Mouse (Mus musculus) gastrocnemius, postnatal 10 days (tissue): ENCODE measurements around the gene Map2k1. TPM values are rescaled to one million over a fixed set of nuclear protein-coding genes. Genes with fewer than 3 reads are reported as not detected.
"Not testable (repeated sequence)": the region's sequence is repeated elsewhere in the genome, so short reads cannot be mapped to it uniquely, and the experiment has no call there.

Experiments used
- DNase-seq: peaks from one replicate; pipeline ENCODE4 v3.0.0; 2021; ENCODE audit warnings: mixed read lengths
- long read RNA-seq, 2 experiments: library from polyadenylated mRNA; stranded (forward); transcript quantifications; one replicate each; pipeline ENCODE4 v2.0.0; 2021
- total RNA-seq, 2 experiments: library from RNA; stranded (reverse); gene quantifications; 2 replicates each; pipeline ENCODE4 v1.2.3; 2021

Map2k1 gene
- 10 to 100 TPM; 69.8 to 71.6 TPM for total RNA-seq
- long read RNA-seq, experiment 1, transcript Map2k1-201 (11 exons, 2,436 nt), result major isoform, 98 of 132 reads
- long read RNA-seq, experiment 1, partial matches to known transcripts, result 4 of 132 reads
- long read RNA-seq, experiment 1, other reads (novel, unspliced or antisense), result 29 of 132 reads
- long read RNA-seq, experiment 2, transcript Map2k1-201 (11 exons, 2,436 nt), result major isoform, 75 of 100 reads
- long read RNA-seq, experiment 2, partial matches to known transcripts, result 2 of 100 reads
- long read RNA-seq, experiment 2, other reads (novel, unspliced or antisense), result 23 of 100 reads

- DNase-seq, result peak; percentile 100
These were observed at the start of gene Map2k1 for GRCm38 (mm10) chr9:64253021-64253904. Map2k1 (minus strand) TSS chr9:64253631.

- DNase-seq, result not testable (repeated sequence)
These were observed 49.7 kb upstream of the Map2k1 start for GRCm38 (mm10) chr9:64303086-64303485.

GRCm38 (mm10) chr9:64282404-64282987 is 29.1 kb upstream of the Map2k1 start:
- DNase-seq, result no peak

GRCm38 (mm10) chr9:64281781-64282178 is 28.3 kb upstream of the Map2k1 start:
- DNase-seq, result no peak

GRCm38 (mm10) chr9:64281105-64281780 is 27.8 kb upstream of the Map2k1 start, which contains the start of gene Tipin:
Tipin (plus strand) TSS chr9:64281581.
- peak; percentile 97 for DNase-seq

- no peak for DNase-seq
These were observed 25.4 kb upstream of the Map2k1 start for GRCm38 (mm10) chr9:64278665-64279310.

- peak; percentile 72 for DNase-seq
These were observed 24.3 kb upstream of the Map2k1 start for GRCm38 (mm10) chr9:64277706-64278105.

- no peak for DNase-seq
These were observed 21.5 kb upstream of the Map2k1 start for GRCm38 (mm10) chr9:64274919-64275318.

- DNase-seq, result no peak
These were observed 20.9 kb upstream of the Map2k1 start for GRCm38 (mm10) chr9:64274291-64274690.

- no peak for DNase-seq
These were observed 20.3 kb upstream of the Map2k1 start for GRCm38 (mm10) chr9:64273757-64274156.

GRCm38 (mm10) chr9:64272611-64273010 is 19.2 kb upstream of the Map2k1 start:
- peak; percentile 40 for DNase-seq

- DNase-seq, result no peak
These were observed 17.8 kb upstream of the Map2k1 start for GRCm38 (mm10) chr9:64271249-64271648.

GRCm38 (mm10) chr9:64268836-64269235 is 15.4 kb upstream of the Map2k1 start:
- not testable (repeated sequence) for DNase-seq

GRCm38 (mm10) chr9:64268196-64268595 is 14.8 kb upstream of the Map2k1 start:
- DNase-seq, result no peak

GRCm38 (mm10) chr9:64267231-64267630 is 13.8 kb upstream of the Map2k1 start:
- DNase-seq, result no peak

GRCm38 (mm10) chr9:64264813-64265212 is 11.4 kb upstream of the Map2k1 start:
- DNase-seq, result no peak

GRCm38 (mm10) chr9:64261023-64261422 is 7.6 kb upstream of the Map2k1 start:
- DNase-seq, result no peak

GRCm38 (mm10) chr9:64259906-64260305 is 6.5 kb upstream of the Map2k1 start:
- no peak for DNase-seq

GRCm38 (mm10) chr9:64256204-64256603 is 2.8 kb upstream of the Map2k1 start:
- no peak for DNase-seq

- DNase-seq, result no peak
These were observed 2.0 kb upstream of the Map2k1 start for GRCm38 (mm10) chr9:64255422-64255821.

GRCm38 (mm10) chr9:64252591-64253020 is 825 bp downstream of the Map2k1 start:
- peak; percentile 25 for DNase-seq
